In genomic region chr10:17426197-17426596, GRCm38 (mm10) we compare ENCODE assay signal across 20 mouse cellular contexts.
"Had no signal": no experiment of that assay in that cellular context is flagged by ENCODE, and none has a peak within 500 bp of the region (broad histone marks: within the 10 kb centered on the region; RNA-seq: fewer than 3 reads in every experiment).

No protein-coding gene starts in this region.

- H3K4me1 ChIP-seq: liver, embryonic 13.5 days; midbrain, embryonic 10.5 days; neural tube, embryonic 12.5 days; neural tube, embryonic 15.5 days; stomach, embryonic 15.5 days had no signal

- ATAC-seq: hindbrain, postnatal 0 days; inflammation-experienced regulatory T-cells, adult 6 months; intestine, embryonic 16.5 days had no signal

- H3K9ac ChIP-seq: hindbrain, embryonic 14.5 days; liver, embryonic 13.5 days; lung, embryonic 15.5 days; neural tube, embryonic 12.5 days; neural tube, embryonic 15.5 days; stomach, embryonic 15.5 days had no signal

- H3K4me3 ChIP-seq: left cerebral cortex, adult 2 months; liver, embryonic 13.5 days; lung, embryonic 15.5 days; midbrain, embryonic 10.5 days; neural tube, embryonic 12.5 days; neural tube, embryonic 15.5 days; stomach, embryonic 15.5 days had no signal

- H3K27me3 ChIP-seq: liver, embryonic 13.5 days; lung, embryonic 15.5 days; neural tube, embryonic 12.5 days; neural tube, embryonic 15.5 days; stomach, embryonic 15.5 days had no signal

- H3K4me2 ChIP-seq: hindbrain, embryonic 14.5 days; liver, embryonic 13.5 days; lung, embryonic 15.5 days; neural tube, embryonic 12.5 days; neural tube, embryonic 15.5 days; stomach, embryonic 15.5 days had no signal

- H3K27ac ChIP-seq: hindbrain, embryonic 14.5 days; hindbrain, postnatal 0 days; left cerebral cortex, adult 2 months; liver, embryonic 13.5 days; lung, embryonic 15.5 days; macrophage; midbrain, embryonic 10.5 days; neural tube, embryonic 12.5 days; neural tube, embryonic 15.5 days; stomach, embryonic 15.5 days had no signal

- H3K9me3 ChIP-seq: liver, embryonic 13.5 days; lung, embryonic 15.5 days; midbrain, embryonic 10.5 days; neural tube, embryonic 12.5 days; neural tube, embryonic 15.5 days; stomach, embryonic 15.5 days had no signal

- H3K36me3 ChIP-seq: liver, embryonic 13.5 days; lung, embryonic 15.5 days; midbrain, embryonic 10.5 days; neural tube, embryonic 12.5 days; neural tube, embryonic 15.5 days; stomach, embryonic 15.5 days had no signal

- DNase-seq: layer of hippocampus, postnatal 36 days; liver, embryonic 13.5 days; lung, postnatal 14 days; midbrain, embryonic 14.5 days; right cerebral cortex, adult 18-20 months; right cerebral cortex, postnatal 14 days; right cerebral cortex, postnatal 4 days; spleen, adult 18-20 months; thymus, postnatal 25 days had no signal
